Mouse (Mus musculus) T-helper 1 cell (primary cell): ENCODE measurements at regions not wholly inside any gene's neighbourhood (a gene's known extent, or its start where the extent isn't known, plus 50 kb on each side); places are given as distances from the start of the nearest gene placed in this dataset.

ENCODE experiments used
- in situ Hi-C: fragments of 300-600 bp; cut with MboI, MseI; formaldehyde crosslinking; loops from one replicate; pipeline ENCODE4 v1.15.1; 2025; ENCODE audit warnings: high pct_unique_total_duplicates

DNA sequence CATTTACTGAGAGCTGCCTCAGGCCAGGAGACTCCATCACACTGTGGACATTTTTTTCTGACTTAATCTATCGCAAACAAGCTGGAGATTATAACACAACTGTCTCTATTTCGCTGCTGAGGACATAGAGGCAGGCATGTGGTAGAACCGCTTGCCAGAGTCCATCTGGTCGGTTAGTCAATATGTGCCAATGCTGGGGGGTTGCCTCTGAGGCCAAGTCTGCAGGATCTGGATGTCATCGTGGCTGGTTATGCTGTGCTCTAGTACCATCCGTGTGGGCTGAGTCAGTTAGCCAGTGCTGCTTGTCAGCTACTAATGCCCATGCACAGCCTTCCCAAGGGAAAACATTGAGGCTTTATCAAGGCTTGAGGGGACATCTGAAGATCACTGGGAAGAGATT is 237.1 kb upstream of the Zdhhc25 start:
- in situ Hi-C loops, result no loop called here

DNA sequence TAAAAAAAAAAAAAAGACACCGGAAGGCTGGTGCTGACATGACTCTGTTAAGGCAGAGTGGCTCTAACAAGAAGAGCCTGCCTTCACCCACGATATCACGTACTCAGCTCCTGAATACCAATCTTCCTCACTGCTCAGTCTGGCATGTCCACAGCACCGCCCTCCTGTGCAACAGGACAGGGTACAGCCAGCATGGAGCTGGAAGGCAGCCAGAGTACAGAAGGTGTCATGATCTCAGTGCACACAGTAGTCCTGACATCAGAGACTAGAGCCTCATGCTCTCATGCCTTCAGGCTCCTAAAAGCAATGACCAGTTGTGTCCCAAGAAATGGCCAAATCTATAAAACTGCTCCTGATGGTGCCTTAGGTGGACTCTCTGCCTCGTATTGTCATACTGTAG is 229.7 kb upstream of the Zdhhc25 start:
- in situ Hi-C loops, result no loop called here

DNA sequence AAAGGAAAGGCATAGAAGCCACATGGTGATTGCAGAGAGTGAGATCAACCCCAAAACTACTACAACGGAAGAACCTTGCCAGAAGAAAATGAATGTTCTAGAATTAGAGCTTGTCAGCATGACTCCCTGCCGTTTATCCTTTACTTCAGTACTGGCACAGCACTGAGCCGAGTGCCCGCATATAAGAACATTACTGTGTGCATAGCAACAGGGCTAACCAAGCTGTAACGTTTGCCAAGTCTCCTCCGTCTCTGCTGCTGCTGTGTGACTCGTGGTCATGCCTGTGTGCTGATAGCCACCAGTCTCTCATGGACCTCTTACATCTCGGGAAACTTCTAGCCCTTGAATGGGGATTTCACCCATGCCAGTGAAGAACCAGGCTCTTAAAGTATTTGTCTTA is 228.1 kb upstream of the Zdhhc25 start:
- in situ Hi-C loops, result no loop called here

DNA sequence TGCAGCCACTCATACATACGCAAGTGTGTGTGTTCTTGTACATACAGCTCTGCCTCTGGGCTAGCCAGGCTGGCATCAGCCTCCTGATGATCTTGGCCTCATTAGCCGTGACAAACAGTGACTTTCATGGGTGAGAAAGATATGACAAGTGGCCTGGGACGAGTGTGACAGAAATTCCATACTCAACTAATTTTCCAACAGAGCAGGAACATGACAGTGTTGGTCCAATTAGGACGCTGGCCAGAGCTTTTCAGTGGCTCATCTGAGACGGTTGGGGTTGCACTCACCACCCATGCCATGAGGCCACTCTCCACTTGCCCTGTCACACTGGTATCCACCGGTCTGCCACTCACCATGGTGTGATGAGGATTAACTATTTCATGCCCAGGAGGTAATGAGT is 226.2 kb upstream of the Zdhhc25 start:
- in situ Hi-C loops, result no loop called here

DNA sequence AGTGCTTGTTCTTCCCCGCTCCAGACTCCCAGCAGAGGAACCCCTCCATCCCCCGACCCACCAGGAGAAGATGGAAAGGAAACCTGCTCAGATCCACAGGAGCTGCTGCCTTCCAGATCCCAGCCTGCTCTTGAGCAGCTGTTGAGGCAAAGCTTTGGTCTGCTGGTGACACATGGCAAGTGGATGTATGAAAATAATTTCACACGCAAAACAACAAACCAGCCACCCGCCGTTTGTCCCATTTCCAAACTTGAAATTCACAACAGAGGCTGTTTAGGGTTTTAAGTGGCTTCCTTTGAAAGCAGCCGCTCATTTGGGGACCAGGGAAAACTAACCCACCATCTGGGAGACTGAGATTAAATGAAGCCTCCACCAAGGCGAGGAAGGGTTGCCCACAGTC is 220.8 kb upstream of the Zdhhc25 start:
- in situ Hi-C loops, result no loop called here

DNA sequence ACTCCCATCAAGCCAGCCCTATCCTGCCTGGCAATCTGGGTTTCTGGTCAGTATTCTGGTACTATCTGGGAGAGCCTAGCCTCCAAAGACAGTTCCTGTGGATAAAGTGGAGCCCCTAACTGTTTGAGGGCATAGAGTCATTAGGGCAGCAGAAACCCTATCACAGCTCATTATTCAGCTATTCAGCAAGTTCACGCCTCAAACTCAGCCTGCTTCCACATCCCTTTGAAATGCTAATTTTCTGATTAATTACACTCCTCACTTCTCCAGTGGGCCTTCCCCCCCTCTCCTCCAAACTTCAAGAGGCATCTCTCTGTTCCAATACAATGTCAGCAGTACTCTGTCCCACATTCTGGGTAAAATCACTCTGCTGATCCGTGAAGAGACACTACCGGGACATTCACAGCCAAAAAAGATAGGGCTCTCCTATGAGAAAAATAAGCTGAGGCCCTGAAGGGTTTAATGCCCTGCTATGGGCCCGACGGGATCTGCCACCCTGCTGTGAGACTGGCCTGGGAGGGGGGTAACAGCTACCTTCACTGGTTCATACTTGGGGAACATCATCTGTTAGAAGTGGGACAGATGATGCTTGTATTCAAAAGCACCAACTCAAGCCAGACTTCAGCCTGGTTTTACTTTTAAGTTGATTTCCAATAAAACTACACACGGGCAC is 220.0 kb upstream of the Zdhhc25 start:
- in situ Hi-C loops, result loop anchor here (10.0 kb wide), 1 partner anchor 255 kb away; no protein-coding TSS in a partner anchor

DNA sequence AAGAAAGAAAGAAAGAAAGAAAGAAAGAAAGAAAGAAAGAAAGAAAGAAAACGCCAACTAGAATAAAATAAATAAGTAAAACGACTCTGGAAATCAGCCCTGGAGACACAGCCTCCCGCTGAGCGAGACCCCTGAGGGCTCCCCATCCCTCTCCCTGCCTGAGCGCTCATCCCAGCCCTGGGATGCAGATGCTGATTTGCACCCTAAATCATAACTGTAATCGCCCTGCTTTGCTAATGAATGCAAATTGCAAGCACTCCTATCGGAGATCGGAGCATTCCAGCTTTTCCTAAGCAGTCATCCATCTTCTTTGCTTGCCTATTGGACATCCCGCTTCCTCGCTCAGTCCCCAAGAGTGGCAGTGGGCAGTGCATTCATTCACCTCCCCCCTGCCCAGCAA is 218.7 kb upstream of the Zdhhc25 start:
- in situ Hi-C loops, result loop anchor here (10.0 kb wide), 1 partner anchor 253 kb away; no protein-coding TSS in a partner anchor

DNA sequence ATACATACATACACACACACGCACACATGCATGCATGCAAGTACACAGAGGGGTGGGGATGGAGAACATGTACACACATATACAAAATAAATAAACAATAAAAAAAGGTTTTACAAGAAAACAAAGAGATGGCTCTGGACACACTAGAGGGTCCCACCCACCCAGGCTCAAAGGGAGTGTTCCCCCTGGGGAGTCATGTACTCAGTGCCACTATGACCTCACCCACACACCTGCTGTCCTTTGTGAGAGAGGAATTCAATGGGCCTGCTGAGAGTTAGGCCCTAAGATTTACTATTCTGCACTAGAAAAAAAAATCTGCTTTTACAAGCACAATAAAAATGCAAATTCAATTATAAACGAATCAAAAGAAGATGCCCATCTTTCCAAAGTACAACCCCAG is 214.2 kb upstream of the Zdhhc25 start:
- in situ Hi-C loops, result loop anchor here (10.0 kb wide), 1 partner anchor 249 kb away; no protein-coding TSS in a partner anchor

DNA sequence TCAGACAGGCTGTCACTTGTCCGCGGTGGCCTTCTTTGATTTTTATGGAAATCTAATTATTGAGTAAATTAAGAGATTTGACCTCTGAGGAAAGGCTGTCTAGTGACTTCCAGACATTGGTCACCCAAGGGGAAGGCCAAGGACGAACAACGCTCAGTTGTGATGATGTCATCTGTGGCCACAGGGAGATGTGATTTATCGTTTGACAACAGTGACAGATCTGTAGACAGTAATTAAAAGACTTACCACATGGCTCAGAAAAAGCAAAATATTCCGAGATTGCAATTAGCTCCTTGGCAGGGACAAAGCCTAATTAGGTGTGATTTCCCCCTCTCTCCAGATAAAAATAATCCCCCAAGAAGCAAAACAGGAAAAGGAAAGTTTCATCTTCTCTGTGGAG is 213.4 kb upstream of the Zdhhc25 start:
- in situ Hi-C loops, result loop anchor here (10.0 kb wide), 1 partner anchor 248 kb away; no protein-coding TSS in a partner anchor

DNA sequence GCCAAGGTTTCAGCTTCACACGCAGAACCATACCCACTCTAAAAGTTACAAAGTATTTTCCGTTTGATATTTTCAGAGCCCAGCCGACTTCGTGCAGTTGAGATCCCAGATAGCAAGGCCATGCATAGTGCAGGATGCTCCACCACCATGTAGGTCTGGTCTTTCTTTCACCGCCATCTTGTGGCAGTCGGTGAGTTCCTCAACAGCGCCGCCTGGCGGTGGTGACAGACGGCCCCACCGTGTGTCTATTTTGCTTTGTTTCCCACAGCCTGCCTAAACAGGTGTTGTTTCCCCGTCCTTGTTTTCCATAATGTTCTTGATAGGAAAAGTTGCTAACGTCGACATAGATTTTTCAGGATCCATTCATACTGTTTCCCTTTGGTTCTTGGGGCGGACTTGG is 208.3 kb upstream of the Zdhhc25 start:
- in situ Hi-C loops, result no loop called here

DNA sequence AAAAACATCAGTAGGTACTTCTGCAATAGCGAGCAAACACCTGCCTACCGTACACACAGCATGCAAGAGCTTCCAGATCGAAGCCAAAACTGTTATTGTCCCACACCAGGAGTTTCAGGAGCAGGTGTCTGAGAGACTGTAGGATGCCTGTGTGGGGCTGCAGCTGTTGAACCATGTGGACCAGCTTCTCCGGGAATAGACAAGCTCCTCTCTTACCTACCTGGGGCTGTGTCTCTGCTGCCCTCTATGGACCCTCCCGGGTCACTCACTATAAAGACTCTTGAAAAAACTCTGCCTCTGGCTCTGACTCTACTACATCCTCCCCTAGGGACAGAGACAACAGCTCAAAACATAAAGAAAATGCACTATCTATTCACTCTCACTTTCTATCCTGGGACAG is 201.0 kb upstream of the Zdhhc25 start:
- in situ Hi-C loops, result no loop called here

DNA sequence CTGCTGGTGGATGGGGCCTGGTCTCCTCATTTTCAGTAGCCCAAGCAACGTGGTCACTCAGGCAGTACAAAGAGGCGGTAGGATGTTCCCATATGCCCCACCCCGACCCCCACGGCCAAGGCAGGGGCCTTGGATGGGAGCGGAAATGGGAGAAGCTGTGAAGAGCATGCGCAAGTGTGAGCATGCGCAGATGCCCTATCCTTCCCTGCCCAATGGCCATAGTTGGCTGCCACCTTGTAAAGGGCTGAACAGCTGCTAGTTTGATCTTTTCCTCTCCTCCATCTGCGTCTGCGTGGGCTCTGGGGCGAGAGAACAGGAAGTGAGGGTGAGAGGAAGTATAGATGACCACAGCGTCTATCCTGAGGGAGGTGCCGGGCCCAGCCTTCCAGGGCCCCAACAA is 200.1 kb upstream of the Zdhhc25 start:
- in situ Hi-C loops, result no loop called here

DNA sequence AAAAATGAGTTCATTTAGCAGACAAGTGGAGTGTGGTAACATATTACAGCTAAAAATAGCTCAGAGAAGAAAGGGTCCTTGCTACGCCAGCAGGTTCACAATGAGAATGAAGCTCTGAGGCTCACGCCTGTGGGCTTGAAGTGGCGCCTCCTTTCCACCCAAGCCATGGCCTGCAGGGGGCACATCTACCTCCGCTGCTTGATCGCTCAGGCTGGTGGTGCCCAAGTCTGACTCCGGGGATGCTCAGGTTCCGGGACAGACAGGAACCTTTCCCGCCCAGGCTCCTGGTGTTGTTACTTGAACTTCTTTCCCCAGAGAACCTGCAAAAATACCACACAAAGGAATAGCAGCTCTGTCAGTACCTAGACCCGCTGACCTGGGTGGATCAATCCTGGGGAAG is 199.3 kb upstream of the Zdhhc25 start:
- in situ Hi-C loops, result no loop called here

DNA sequence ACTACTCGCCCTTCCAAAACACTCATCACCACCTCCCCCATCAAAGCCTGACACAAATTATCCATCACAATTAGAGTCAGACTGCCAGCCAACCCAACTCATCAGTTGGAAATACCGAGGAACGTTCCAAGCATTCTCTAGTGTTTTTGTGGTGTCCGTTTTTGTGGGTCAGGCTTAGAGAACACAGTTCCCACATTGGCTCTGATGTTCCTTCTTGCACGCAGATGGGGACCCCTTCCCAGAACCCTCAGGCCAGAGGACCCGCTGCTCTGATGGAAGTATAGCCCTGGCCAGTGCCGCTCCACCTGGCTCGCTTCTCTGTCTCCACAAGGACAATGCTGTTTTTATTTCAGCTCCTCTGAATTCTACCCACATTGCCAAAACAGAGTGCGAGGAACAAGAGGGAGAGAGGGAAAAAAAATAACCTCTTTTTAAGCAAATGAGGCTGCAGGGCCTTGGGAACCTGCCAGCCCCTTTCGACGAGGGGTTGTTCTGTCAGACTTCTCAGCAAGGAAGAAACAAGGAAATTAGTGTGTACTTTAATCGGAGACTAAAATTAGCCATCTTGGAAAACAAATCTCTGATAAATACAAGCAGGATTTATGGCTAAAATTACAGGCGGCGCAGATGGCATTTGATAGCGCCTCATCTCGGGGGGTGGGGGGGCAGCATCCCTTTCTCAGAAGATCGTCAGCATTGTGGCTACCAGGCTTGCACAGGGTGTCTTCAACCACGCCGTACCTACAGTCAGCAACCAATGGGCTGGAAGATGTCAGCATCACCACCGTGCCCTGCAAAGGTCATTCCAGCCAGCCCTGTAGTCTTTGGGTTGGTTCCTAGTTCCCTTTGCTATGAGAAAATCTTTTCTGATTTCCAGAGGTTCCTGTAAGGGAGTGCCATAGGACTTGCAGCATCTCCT is 191.4 kb upstream of the Zdhhc25 start:
- in situ Hi-C loops, result no loop called here

DNA sequence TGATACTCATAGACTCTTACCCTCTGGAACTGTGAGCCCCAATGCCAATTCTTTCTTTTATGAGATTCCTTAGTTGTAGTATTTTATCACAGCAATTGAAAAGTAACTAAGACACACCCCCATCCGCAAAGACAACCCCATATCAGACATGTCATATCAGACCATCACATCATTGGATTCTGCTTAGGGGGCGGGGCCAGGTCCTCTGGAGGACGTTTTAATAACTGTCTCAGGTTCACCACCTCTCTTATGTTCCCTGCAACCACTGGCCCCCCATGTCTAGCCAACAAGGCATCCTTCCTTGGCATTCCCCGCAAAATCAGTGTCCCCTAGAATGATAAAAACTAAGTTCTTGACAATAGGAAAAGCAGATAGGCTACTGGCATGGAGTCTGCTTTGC is 185.9 kb upstream of the Zdhhc25 start:
- in situ Hi-C loops, result no loop called here

DNA sequence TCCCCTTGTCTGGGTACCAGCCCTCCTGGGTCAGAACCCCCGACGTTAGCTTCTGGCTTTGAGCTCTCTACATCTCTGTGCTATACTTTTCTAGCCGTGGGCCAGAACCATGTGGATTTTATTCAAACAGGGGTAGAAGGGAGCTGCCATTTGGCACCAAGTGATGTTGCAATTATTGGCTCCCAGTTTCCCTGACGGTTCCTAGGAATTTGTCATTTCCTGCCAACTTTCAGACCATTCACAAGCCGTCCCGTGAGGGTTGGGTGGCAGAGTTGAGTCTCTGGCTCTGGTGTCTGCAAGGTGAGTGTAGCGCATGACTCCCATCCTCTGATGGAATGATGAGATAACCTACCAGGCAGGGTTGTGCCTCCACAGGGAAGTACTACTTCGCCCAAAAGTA is 181.2 kb upstream of the Zdhhc25 start:
- in situ Hi-C loops, result no loop called here

DNA sequence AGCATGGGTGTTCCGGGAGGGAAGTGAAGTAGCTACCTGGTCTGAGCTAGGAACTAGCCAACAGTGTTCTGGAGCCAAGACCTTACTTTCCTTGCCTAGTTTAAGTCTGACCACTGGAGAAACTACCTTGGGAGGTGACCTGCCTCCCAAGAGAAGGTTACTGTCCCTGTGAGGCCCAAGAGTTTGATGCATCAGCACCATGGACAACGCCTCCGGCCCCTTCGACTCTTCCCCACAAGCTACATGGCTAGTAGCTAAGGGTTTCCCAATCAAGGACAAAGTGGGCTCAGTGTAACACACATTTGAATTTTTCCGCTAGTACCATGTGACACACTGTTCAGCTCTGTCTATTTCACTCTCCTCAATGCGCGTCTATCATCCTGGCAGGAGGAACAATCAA is 171.7 kb upstream of the Zdhhc25 start:
- in situ Hi-C loops, result no loop called here

DNA sequence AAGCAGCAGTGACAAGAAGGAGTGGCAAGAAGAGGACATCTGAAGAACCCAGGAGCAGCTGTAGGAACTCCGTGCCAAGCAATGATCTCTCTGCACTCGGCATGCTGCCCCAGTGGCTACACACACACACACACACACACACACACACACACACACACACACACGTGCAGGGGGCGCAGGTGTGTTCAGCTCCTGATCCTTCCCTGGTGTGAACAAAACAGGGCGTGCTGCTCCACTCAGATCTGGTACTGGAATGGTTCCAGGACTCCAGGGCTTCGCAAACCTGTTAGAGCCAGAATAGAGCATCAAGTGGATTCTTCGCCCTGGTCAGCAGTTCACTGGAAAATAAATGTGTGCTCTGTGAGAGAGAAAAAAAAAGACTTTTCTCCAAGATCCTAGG is 169.2 kb upstream of the Zdhhc25 start:
- in situ Hi-C loops, result no loop called here

DNA sequence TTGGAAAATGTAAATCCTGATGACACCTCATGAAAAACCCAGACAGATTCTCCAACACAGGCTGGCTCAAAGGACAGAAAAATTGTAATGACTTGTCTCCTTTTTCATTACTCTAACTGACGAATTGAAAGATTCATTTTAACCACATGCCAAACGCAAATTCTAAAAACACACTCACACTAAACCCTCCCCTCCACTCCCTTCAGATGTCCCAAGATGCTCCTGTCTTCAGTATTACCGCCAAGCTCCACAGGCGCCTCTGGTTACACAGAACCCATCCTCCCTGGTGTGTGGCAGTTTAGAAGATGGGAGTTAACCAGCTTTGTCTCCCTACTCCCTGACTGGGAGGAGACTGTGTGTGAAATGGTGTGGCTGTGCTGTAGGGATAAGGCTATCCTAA is 151.8 kb upstream of the Zdhhc25 start:
- in situ Hi-C loops, result no loop called here

DNA sequence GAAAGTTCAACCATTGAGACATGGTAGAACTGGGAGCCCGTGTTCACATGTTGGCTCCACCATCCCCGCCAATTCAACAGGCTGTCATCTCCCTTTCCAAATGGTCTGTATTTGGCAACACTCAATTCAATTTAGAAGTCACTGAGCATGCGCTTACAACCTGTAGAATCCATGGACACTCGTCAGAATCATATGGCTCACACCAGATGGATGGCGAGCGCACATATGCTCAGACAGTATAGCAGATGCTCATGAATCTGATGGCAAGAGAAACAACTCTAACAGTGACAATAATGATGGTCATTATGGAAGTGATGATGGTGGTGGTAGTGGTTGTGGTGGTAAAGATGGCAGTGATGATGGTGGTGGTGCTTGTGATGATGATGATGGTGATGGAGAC is 148.9 kb upstream of the Zdhhc25 start:
- in situ Hi-C loops, result no loop called here

DNA sequence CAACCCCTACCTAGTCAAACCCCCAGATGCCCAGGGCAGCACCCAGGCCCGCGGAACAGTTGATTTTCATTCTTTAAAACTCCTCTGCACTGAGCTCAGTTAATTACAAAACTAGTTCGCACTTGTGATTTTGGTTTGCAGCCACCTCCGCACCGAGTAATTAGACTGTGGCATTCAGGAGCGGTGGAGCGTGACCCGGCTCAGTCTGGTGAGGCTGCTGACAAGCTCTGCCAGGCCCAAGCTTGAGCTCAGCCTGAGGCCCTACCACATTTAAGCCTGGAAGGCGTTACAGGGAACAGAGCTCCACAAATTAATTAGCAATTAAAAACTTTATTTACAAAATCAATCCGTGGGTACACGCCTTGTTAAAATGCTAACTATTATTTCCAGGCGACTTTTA is 132.0 kb upstream of the Zdhhc25 start:
- in situ Hi-C loops, result no loop called here

DNA sequence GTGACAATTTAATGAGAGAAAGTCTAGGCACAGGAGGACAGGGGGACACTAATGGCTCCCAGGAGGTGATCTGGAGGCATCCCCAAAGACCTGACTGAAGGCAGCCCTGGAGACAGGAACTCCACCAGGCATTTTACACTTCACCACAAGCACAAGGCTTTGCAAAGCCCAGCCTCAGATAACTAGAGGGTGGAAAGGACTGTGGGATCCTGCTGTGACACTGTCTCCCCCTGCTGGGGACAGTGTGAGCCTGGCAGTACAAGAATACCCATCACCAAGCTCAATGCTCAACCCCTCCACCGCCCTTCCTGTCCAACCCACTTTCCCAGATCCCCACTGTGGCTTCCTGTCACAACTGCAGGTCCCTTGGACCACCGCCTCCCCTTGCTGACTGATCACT is 131.3 kb upstream of the Zdhhc25 start:
- in situ Hi-C loops, result no loop called here
